Comparison of ENCODE assay signal across 8 mouse cellular contexts in the genomic region with DNA sequence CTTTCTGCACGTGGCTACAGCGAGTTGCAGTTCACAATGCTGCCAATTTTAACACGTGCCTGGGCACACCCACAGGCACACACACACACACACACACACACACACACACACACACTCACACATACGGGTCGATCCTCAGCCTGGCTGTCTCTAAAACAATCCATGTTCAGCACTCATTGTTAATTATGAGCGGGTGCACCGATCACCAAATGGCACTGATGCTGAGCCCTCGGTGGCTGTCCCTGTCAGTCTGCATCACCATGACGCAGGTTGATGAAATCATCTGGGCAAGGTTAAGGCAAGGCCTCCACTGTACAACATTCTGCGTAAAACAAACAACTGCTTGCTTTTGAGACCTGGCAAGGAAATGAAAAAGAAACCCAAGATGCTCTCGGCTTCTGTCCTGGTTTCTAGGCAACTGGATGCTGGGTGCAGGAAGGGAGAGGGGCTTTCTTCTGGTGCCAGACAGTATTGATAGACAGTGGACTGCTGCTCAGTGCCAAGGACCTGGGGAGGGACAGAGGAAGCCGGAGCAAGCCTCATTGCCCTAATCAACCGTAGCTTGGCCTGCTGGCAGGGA.
DNase-seq lines count a peak whose midpoint lies in the region; ATAC-seq and TF ChIP-seq lines count a peak whose summit lies in the region.
"Had no signal": no experiment of that assay in that cellular context is flagged by ENCODE, and none has a peak within 500 bp of the region (broad histone marks: within the 10 kb centered on the region; RNA-seq: fewer than 3 reads in every experiment).

No protein-coding gene starts in this region.

- H3K4me3 ChIP-seq in forebrain, embryonic 16.5 days (replicated peaks; ENCODE audit: low read length) = no peak overlapping the region
- H3K4me3 ChIP-seq in olfactory bulb, adult 2 months (ENCODE audit: insufficient read depth, low read depth, low read length) = no peak overlapping the region
- H3K4me3 ChIP-seq in liver, embryonic 11.5 days (ENCODE audit: low read depth, low read length) = no peak overlapping the region
- H3K4me3 ChIP-seq: myocyte had no signal

- H3K4me2 ChIP-seq in forebrain, embryonic 16.5 days (ENCODE audit: low read length) = peak overlapping the region; percentile 36
- no peak overlapping the region for H3K4me2 ChIP-seq in liver, embryonic 11.5 days

- H3K27ac ChIP-seq in forebrain, embryonic 16.5 days (ENCODE audit: low read length) = peak overlapping the region; percentile 64
- H3K27ac ChIP-seq in olfactory bulb, adult 2 months (ENCODE audit: insufficient read depth, low read depth, low read length) = peak overlapping the region; percentile 40; the same call in 1 of the 2 replicates
- no peak overlapping the region for H3K27ac ChIP-seq in liver, embryonic 11.5 days (ENCODE audit: low read depth, low read length)

- H3K4me1 ChIP-seq in forebrain, embryonic 16.5 days (replicated peaks; ENCODE audit: control insufficient read depth, insufficient read depth, low read length) = peaks cover 33% of the 10 kb centered on the region
- H3K4me1 ChIP-seq in olfactory bulb, adult 2 months (ENCODE audit: control insufficient read depth, insufficient read depth, low read length) = peaks cover 20% of the 10 kb centered on the region
- H3K4me1 ChIP-seq in liver, embryonic 11.5 days (replicated peaks; ENCODE audit: control insufficient read depth, insufficient read depth, low read length) = no peaks in the 10 kb centered on the region

- no peaks in the 10 kb centered on the region for H3K9me3 ChIP-seq in forebrain, embryonic 16.5 days (ENCODE audit: control insufficient read depth, low read length)
- H3K9me3 ChIP-seq in liver, embryonic 11.5 days (ENCODE audit: control insufficient read depth, low read length) = no peaks in the 10 kb centered on the region

- DNase-seq in brain, adult 2 months (ENCODE audit: low read depth, low spot score) = peak; percentile 69
- peak; percentile 3 to 12 for DNase-seq in left cerebral cortex, adult 18-20 months (ENCODE audit: low spot score in 2 of 2)
- no peak for DNase-seq in liver, embryonic 11.5 days (ENCODE audit: low spot score)
- DNase-seq in gastrocnemius, postnatal 36 days = no peak

- 9% methylated on average over 13 of the region's 13 CpGs for WGBS in forebrain, embryonic 16.5 days
- WGBS in olfactory bulb, adult 2 months = 27% methylated on average over 13 of the region's 13 CpGs
- WGBS in liver, embryonic 11.5 days = 70% methylated on average over 13 of the region's 13 CpGs

- no peaks in the 10 kb centered on the region for H3K27me3 ChIP-seq in forebrain, embryonic 16.5 days (replicated peaks; ENCODE audit: control insufficient read depth, insufficient read depth, low read length)
- H3K27me3 ChIP-seq in liver, embryonic 11.5 days (replicated peaks; ENCODE audit: control insufficient read depth, insufficient read depth, low read length) = no peaks in the 10 kb centered on the region

- H3K9ac ChIP-seq in forebrain, embryonic 16.5 days (replicated peaks; ENCODE audit: low read depth, low read length) = peak overlapping the region; percentile 24
- no peak overlapping the region for H3K9ac ChIP-seq in liver, embryonic 11.5 days (ENCODE audit: low read depth, low read length)

- intact Hi-C loops in gastrocnemius, postnatal 36 days (cut with DNase I) = no loop called here

- ATAC-seq in forebrain, embryonic 16.5 days = peak; percentile 89
- ATAC-seq in liver, embryonic 11.5 days (replicated peaks; ENCODE audit: low FRiP score) = no peak
- no peak for ATAC-seq in activated CD4-positive, CD25-positive, alpha-beta regulatory T cell, adult 4 months

- H3K36me3 ChIP-seq in forebrain, embryonic 16.5 days (ENCODE audit: control insufficient read depth, insufficient read depth) = no peaks in the 10 kb centered on the region
- H3K36me3 ChIP-seq in liver, embryonic 11.5 days (ENCODE audit: control insufficient read depth, insufficient read depth, low read length) = no peaks in the 10 kb centered on the region

- TF ChIP-seq POLR2A in olfactory bulb, adult 2 months (IDR thresholded peaks at IDR 0.05; ENCODE audit: insufficient read depth, low read depth, low read length) = no peak

- no peak for TF ChIP-seq CTCF in olfactory bulb, adult 2 months (IDR thresholded peaks at IDR 0.05; ENCODE audit: insufficient read depth, low read depth, low read length)

Comparison
In these comparisons a context has a peak if more than half of its experiments do, and no peak if none do; other contexts are left out.
1. DNase-seq: peak in brain, adult 2 months (single experiment) and left cerebral cortex, adult 18-20 months (2 of 2); none in liver, embryonic 11.5 days (single experiment) and gastrocnemius, postnatal 36 days (0 of 2).